Mouse (Mus musculus): ENCODE results near the gene Gm28079. TPM values are rescaled to one million over a fixed set of nuclear protein-coding genes. Genes with fewer than 3 reads are reported as not detected.
"Not testable (repeated sequence)": the region's sequence is repeated elsewhere in the genome, so short reads cannot be mapped to it uniquely, and the experiment has no call there.

The Gm28079 gene
- total RNA-seq (2021), result not detected
- long read RNA-seq, experiment 1, result 0 reads
- long read RNA-seq, experiment 2, result 0 reads

- DNase-seq; intact Hi-C loops (cut with DNase I; ENCODE audit: low total_unique reads): not testable (repeated sequence)
These were observed at the start of gene Gm28079 for GRCm38 (mm10) chrY:70014799-70015198. Gene Gm28079 (minus strand): TSS chrY:70014899.
